Mouse (Mus musculus): ENCODE data around the gene Fbl. TPM values are rescaled to one million over a fixed set of nuclear protein-coding genes. Genes with fewer than 3 reads are reported as not detected.
"Not testable (repeated sequence)": the region's sequence is repeated elsewhere in the genome, so short reads cannot be mapped to it uniquely, and the experiment has no call there.

Fbl gene
- polyA plus RNA-seq (2015; fragmentation: Nextera tagmentation; extraction: Ambion mirVana), result 55.0 and 56.9 TPM in 2 replicates

GRCm38 (mm10) chr7:28169489-28170422 lies at the start of gene Fbl:
Gene Fbl, plus strand, starts transcription at chr7:28169710.
- no peaks in the 10 kb centered on the region; the same call in 1 of the 2 replicates for H3K27me3 ChIP-seq
- under 1% methylated on average over 80 of the region's 80 CpGs for WGBS (ENCODE audit: insufficient replicate concordance)
- H3K9me3 ChIP-seq (replicated peaks), result peaks cover 5% of the 10 kb centered on the region; the same call in 1 of the 2 replicates
- peak within 1 kb of the TSS; percentile 72 for H3K9ac ChIP-seq
- H3K4me3 ChIP-seq (replicated peaks), result peak within 1 kb of the TSS; percentile 84
- H3K4me2 ChIP-seq, result peak within 1 kb of the TSS; percentile 100
- ATAC-seq (ENCODE audit: insufficient read depth), result peak; percentile 85
- H3K27ac ChIP-seq (replicated peaks), result peak within 1 kb of the TSS; percentile 90
- H3K36me3 ChIP-seq (replicated peaks), result peaks cover under 1% of the 10 kb centered on the region; the same call in 1 of the 2 replicates
- peaks cover 55% of the 10 kb centered on the region for H3K4me1 ChIP-seq (replicated peaks)

- H3K27ac ChIP-seq (replicated peaks), result no peak within 1 kb of the TSS
- no peaks in the 10 kb centered on the region for H3K9me3 ChIP-seq (replicated peaks)
- no peaks in the 10 kb centered on the region for H3K36me3 ChIP-seq (replicated peaks)
- no peak within 1 kb of the TSS for H3K4me2 ChIP-seq
- no peak within 1 kb of the TSS for H3K9ac ChIP-seq
- H3K4me1 ChIP-seq (replicated peaks), result no peaks in the 10 kb centered on the region
- WGBS (ENCODE audit: insufficient replicate concordance), result 65% methylated on average over 5 of the region's 5 CpGs
- H3K4me3 ChIP-seq (replicated peaks), result no peak within 1 kb of the TSS
- H3K27me3 ChIP-seq, result no peaks in the 10 kb centered on the region
- no peak for ATAC-seq (ENCODE audit: insufficient read depth)
Measured at GRCm38 (mm10) chr7:28129166-28129565, 40.3 kb upstream of the Fbl start, which contains the start of gene 9530053A07Rik. Gene 9530053A07Rik, plus strand, starts transcription at chr7:28129466.

GRCm38 (mm10) chr7:28137613-28138012 lies 31.9 kb upstream of the Fbl start:
- no peak overlapping the region for H3K4me3 ChIP-seq (replicated peaks)
- no peaks in the 10 kb centered on the region for H3K36me3 ChIP-seq (replicated peaks)
- no peaks in the 10 kb centered on the region for H3K4me1 ChIP-seq (replicated peaks)
- no peaks in the 10 kb centered on the region for H3K27me3 ChIP-seq
- H3K27ac ChIP-seq (replicated peaks), result no peak overlapping the region
- no peak for ATAC-seq (ENCODE audit: insufficient read depth)
- 41% methylated on average over 5 of the region's 5 CpGs for WGBS (ENCODE audit: insufficient replicate concordance)
- H3K4me2 ChIP-seq, result no peak overlapping the region
- no peaks in the 10 kb centered on the region for H3K9me3 ChIP-seq (replicated peaks)
- H3K9ac ChIP-seq, result no peak overlapping the region

GRCm38 (mm10) chr7:28148263-28148662 lies 21.2 kb upstream of the Fbl start:
- Histone ChIP-seq H3K9me3 (replicated peaks) (0 out of 2 replicates have a peak, but pooled peaks cover 2% of the 10 kb centered on the region), H3K4me3 (replicated peaks) (no peak overlapping the region), H3K36me3 (replicated peaks) (no peaks in the 10 kb centered on the region), H3K9ac (no peak overlapping the region), H3K27ac (replicated peaks) (no peak overlapping the region), H3K27me3 (no peaks in the 10 kb centered on the region; the same call in none of the 2 replicates), H3K4me2 (no peak overlapping the region), H3K4me1 (replicated peaks) (no peaks in the 10 kb centered on the region)
- no peak for ATAC-seq (ENCODE audit: insufficient read depth)
- WGBS (ENCODE audit: insufficient replicate concordance), result 13% methylated on average over 3 of the region's 3 CpGs

- H3K4me2 ChIP-seq, result no peak overlapping the region
- H3K27ac ChIP-seq (replicated peaks), result no peak overlapping the region
- no peaks in the 10 kb centered on the region for H3K4me1 ChIP-seq (replicated peaks)
- no peak for ATAC-seq (ENCODE audit: insufficient read depth)
- no peaks in the 10 kb centered on the region for H3K36me3 ChIP-seq (replicated peaks)
- no peak overlapping the region for H3K9ac ChIP-seq
- no peaks in the 10 kb centered on the region for H3K9me3 ChIP-seq (replicated peaks)
- WGBS (ENCODE audit: insufficient replicate concordance), result 70% methylated on average over 1 of the region's 1 CpGs
- no peaks in the 10 kb centered on the region; the same call in none of the 2 replicates for H3K27me3 ChIP-seq
- no peak overlapping the region for H3K4me3 ChIP-seq (replicated peaks)
Measured at GRCm38 (mm10) chr7:28149841-28150240, 19.7 kb upstream of the Fbl start.

- no peak for ATAC-seq (ENCODE audit: insufficient read depth)
- H3K27ac ChIP-seq (replicated peaks), result no peak overlapping the region
- H3K27me3 ChIP-seq, result no peaks in the 10 kb centered on the region; the same call in none of the 2 replicates
- H3K4me2 ChIP-seq, result no peak overlapping the region
- WGBS (ENCODE audit: insufficient replicate concordance), result 8% methylated on average over 13 of the region's 13 CpGs
- no peaks in the 10 kb centered on the region for H3K9me3 ChIP-seq (replicated peaks)
- no peak overlapping the region for H3K9ac ChIP-seq
- H3K4me1 ChIP-seq (replicated peaks), result no peaks in the 10 kb centered on the region
- no peaks in the 10 kb centered on the region for H3K36me3 ChIP-seq (replicated peaks)
- H3K4me3 ChIP-seq (replicated peaks), result no peak overlapping the region
Measured at GRCm38 (mm10) chr7:28151584-28152221, 17.8 kb upstream of the Fbl start.

GRCm38 (mm10) chr7:28153595-28153994 lies 15.9 kb upstream of the Fbl start:
- ATAC-seq (ENCODE audit: insufficient read depth); H3K4me3 ChIP-seq (replicated peaks); H3K4me1 ChIP-seq (replicated peaks); H3K36me3 ChIP-seq (replicated peaks); H3K9ac ChIP-seq; H3K9me3 ChIP-seq (replicated peaks); H3K4me2 ChIP-seq; H3K27ac ChIP-seq (replicated peaks); H3K27me3 ChIP-seq: not testable (repeated sequence)
- WGBS (ENCODE audit: insufficient replicate concordance), result 25% methylated on average over 5 of the region's 5 CpGs

GRCm38 (mm10) chr7:28159292-28159691 lies 10.2 kb upstream of the Fbl start:
- Histone ChIP-seq H3K9ac (no peak overlapping the region), H3K36me3 (replicated peaks) (no peaks in the 10 kb centered on the region), H3K4me1 (replicated peaks) (no peaks in the 10 kb centered on the region), H3K27ac (replicated peaks) (no peak overlapping the region), H3K4me3 (replicated peaks) (no peak overlapping the region), H3K9me3 (replicated peaks) (no peaks in the 10 kb centered on the region), H3K27me3 (no peaks in the 10 kb centered on the region), H3K4me2 (no peak overlapping the region)
- 25% methylated on average over 6 of the region's 6 CpGs for WGBS (ENCODE audit: insufficient replicate concordance)
- ATAC-seq (ENCODE audit: insufficient read depth), result no peak

- Histone ChIP-seq H3K4me1 (replicated peaks) (no peaks in the 10 kb centered on the region), H3K9ac (no peak overlapping the region), H3K9me3 (replicated peaks) (no peaks in the 10 kb centered on the region), H3K4me3 (replicated peaks) (no peak overlapping the region), H3K36me3 (replicated peaks) (no peaks in the 10 kb centered on the region), H3K27me3 (no peaks in the 10 kb centered on the region), H3K4me2 (no peak overlapping the region), H3K27ac (replicated peaks) (no peak overlapping the region)
- no peak for ATAC-seq (ENCODE audit: insufficient read depth)
- 55% methylated on average over 3 of the region's 3 CpGs for WGBS (ENCODE audit: insufficient replicate concordance)
Measured at GRCm38 (mm10) chr7:28159893-28160292, 9.6 kb upstream of the Fbl start.

- Histone ChIP-seq H3K4me3 (replicated peaks) (no peak overlapping the region), H3K4me2 (no peak overlapping the region), H3K36me3 (replicated peaks) (no peaks in the 10 kb centered on the region), H3K9ac (no peak overlapping the region), H3K27ac (replicated peaks) (no peak overlapping the region), H3K27me3 (no peaks in the 10 kb centered on the region), H3K9me3 (replicated peaks) (peaks cover 5% of the 10 kb centered on the region; the same call in 1 of the 2 replicates), H3K4me1 (replicated peaks) (no peaks in the 10 kb centered on the region)
- no peak for ATAC-seq (ENCODE audit: insufficient read depth)
- WGBS (ENCODE audit: insufficient replicate concordance), result 48% methylated on average over 9 of the region's 9 CpGs
Measured at GRCm38 (mm10) chr7:28161163-28161749, 8.3 kb upstream of the Fbl start.

GRCm38 (mm10) chr7:28165406-28165805 lies 4.1 kb upstream of the Fbl start:
- Histone ChIP-seq H3K4me1 (replicated peaks) (peaks cover 22% of the 10 kb centered on the region), H3K27me3 (no peaks in the 10 kb centered on the region; the same call in 1 of the 2 replicates), H3K9me3 (replicated peaks) (peaks cover 5% of the 10 kb centered on the region; the same call in 1 of the 2 replicates), H3K36me3 (replicated peaks) (no peaks in the 10 kb centered on the region), H3K27ac (replicated peaks) (no peak overlapping the region), H3K9ac (no peak overlapping the region), H3K4me2 (no peak overlapping the region), H3K4me3 (replicated peaks) (no peak overlapping the region)
- no peak for ATAC-seq (ENCODE audit: insufficient read depth)
- 63% methylated on average over 6 of the region's 6 CpGs for WGBS (ENCODE audit: insufficient replicate concordance)
